ENCODE assay signal across 23 mouse cellular contexts in the genomic region with DNA sequence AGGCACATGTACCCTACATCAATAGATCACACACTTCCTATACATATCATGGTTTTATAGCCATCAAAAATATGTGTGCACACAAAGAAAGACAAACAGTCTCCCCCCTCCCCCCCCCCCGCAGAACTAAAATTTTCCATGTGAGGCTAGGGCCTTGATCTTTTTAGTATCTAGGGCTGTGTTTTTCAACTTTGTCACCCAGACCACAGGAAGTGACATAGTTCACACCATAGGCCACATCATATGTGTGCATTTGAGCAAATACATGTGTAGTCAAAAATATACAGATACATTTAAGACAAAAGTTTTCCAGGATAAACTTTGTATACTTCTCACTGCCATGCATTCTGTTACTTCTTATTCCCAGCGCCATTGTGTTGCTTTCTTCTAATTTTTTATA. TPM values are rescaled to one million over a fixed set of nuclear protein-coding genes. Genes with fewer than 3 reads are reported as not detected.
DNase-seq lines count a peak whose midpoint lies in the region; ATAC-seq and TF ChIP-seq lines count a peak whose summit lies in the region.
"Had no signal": no experiment of that assay in that cellular context is flagged by ENCODE, and none has a peak within 500 bp of the region (broad histone marks: within the 10 kb centered on the region; RNA-seq: fewer than 3 reads in every experiment).

No protein-coding gene starts in this region.

- TF ChIP-seq CTCF in spleen, adult 2 months (IDR thresholded peaks at IDR 0.05; ENCODE audit: extremely low read depth, insufficient read depth, insufficient read length, insufficient replicate concordance) = no peak

- peak in 1 of 2 experiments; percentile 50 for DNase-seq in spleen, adult 2 months (ENCODE audit: low read depth in 1 of 2, low spot score in 2 of 2)
- no peak for DNase-seq in spleen, adult 18-20 months
- DNase-seq in CD8-positive naive resting alpha-beta T cell, adult 2 months (ENCODE audit: low read depth in 2 of 2, low spot score in 2 of 2) = peak; percentile 21 to 47
- DNase-seq in splenic B cell, adult 2 months (ENCODE audit: low read depth, low spot score) = peak; percentile 53
- no peak for DNase-seq in right cerebral cortex, adult 2 months (ENCODE audit: low spot score in 2 of 2)
- DNase-seq: adrenal gland, postnatal 10 days; cerebellum, adult 11 months; cerebellum, adult 8-10 months; gastrocnemius, postnatal 14 days had no signal

- H3K4me1 ChIP-seq in spleen, adult 2 months (ENCODE audit: control insufficient read depth, insufficient read depth, insufficient read length) = peaks cover 23% of the 10 kb centered on the region; the same call in 1 of the 2 replicates

- WGBS in spleen, adult 2 months = 67% methylated on average over 2 of the region's 2 CpGs

- peak; percentile 63 for ATAC-seq in inflammation-experienced regulatory T-cells, adult 6 months
- ATAC-seq in monocyte, adult 5-6 weeks (replicated peaks; ENCODE audit: insufficient number of reproducible peaks, low FRiP score, low TSS enrichment, poor library complexity, severe bottlenecking) = no peak
- ATAC-seq in frontal cortex, adult (ENCODE audit: low TSS enrichment) = no peak
- ATAC-seq: forebrain, embryonic 16.5 days had no signal

- H3K4me3 ChIP-seq in spleen, adult 2 months (ENCODE audit: extremely low read depth, insufficient read depth, insufficient read length) = no peak overlapping the region
- H3K4me3 ChIP-seq: embryonic facial prominence, embryonic 13.5 days; forebrain, embryonic 12.5 days; heart, adult 2 months; heart, embryonic 15.5 days; hindbrain, embryonic 13.5 days had no signal

- no peak for TF ChIP-seq POLR2A in spleen, adult 2 months (IDR thresholded peaks at IDR 0.05; ENCODE audit: low read depth, low read length)

- no peaks in the 10 kb centered on the region for H3K27me3 ChIP-seq in spleen, adult 2 months (ENCODE audit: control insufficient read depth, insufficient read depth, low read length)
- no peaks in the 10 kb centered on the region for H3K27me3 ChIP-seq in splenic B cell, adult 2 months (ENCODE audit: control insufficient read depth, insufficient read depth, low read length, poor library complexity, severe bottlenecking)
- H3K27me3 ChIP-seq: CH12.LX; embryonic facial prominence, embryonic 13.5 days; forebrain, embryonic 12.5 days; heart, embryonic 15.5 days; hindbrain, embryonic 13.5 days had no signal

- no peaks in the 10 kb centered on the region for H3K36me3 ChIP-seq in spleen, adult 2 months (ENCODE audit: control insufficient read depth, insufficient read depth, low read length)
- H3K36me3 ChIP-seq in splenic B cell, adult 2 months (ENCODE audit: control insufficient read depth, insufficient read depth, low read length, poor library complexity, severe bottlenecking) = no peaks in the 10 kb centered on the region
- H3K36me3 ChIP-seq: embryonic facial prominence, embryonic 13.5 days; forebrain, embryonic 12.5 days; heart, embryonic 15.5 days; hindbrain, embryonic 13.5 days had no signal

- H3K27ac ChIP-seq in spleen, adult 2 months (ENCODE audit: insufficient read depth, low read length) = peak overlapping the region; percentile 63
- H3K27ac ChIP-seq: embryonic facial prominence, embryonic 13.5 days; forebrain, embryonic 12.5 days; heart, adult 2 months; heart, embryonic 15.5 days; hindbrain, embryonic 13.5 days; hindbrain, postnatal 0 days had no signal

RNA-seq across cellular contexts. Expression of gene Bfsp1, which starts 23.5 kb away (rescaled TPM):
- polyA plus RNA-seq in spleen, adult 2 months (2012; rRNA removed) = 0.31 and 0.39 TPM in 2 replicates
- not detected for polyA plus RNA-seq in inflammation-experienced regulatory T-cells, adult 6 months (2017; shearing (Covaris generic))
- total RNA-seq in monocyte, adult 5-6 weeks (2017) = 0.19 to 1.3 TPM (median 1.1 TPM) in 3 replicates
- total RNA-seq: common myeloid progenitor, adult 5-6 weeks; gastrocnemius, adult 18-20 months; hematopoietic stem cell, adult 5-6 weeks had no signal

Comparison
In these comparisons a context has a peak if more than half of its experiments do, and no peak if none do; other contexts are left out.
1. DNase-seq: peak in CD8-positive naive resting alpha-beta T cell, adult 2 months (2 of 2) and splenic B cell, adult 2 months (single experiment); none in spleen, adult 18-20 months (0 of 2) and right cerebral cortex, adult 2 months (0 of 2).